Mouse (Mus musculus) urinary bladder, postnatal 4 days (tissue): ENCODE results near the gene Pax9.

Experiments used
- DNase-seq, 2 experiments: peaks; one replicate each; pipeline ENCODE4 v3.0.0; 2021 to 2022; ENCODE audit warnings: low spot score in 2 of 2

The Pax9 gene

DNA sequence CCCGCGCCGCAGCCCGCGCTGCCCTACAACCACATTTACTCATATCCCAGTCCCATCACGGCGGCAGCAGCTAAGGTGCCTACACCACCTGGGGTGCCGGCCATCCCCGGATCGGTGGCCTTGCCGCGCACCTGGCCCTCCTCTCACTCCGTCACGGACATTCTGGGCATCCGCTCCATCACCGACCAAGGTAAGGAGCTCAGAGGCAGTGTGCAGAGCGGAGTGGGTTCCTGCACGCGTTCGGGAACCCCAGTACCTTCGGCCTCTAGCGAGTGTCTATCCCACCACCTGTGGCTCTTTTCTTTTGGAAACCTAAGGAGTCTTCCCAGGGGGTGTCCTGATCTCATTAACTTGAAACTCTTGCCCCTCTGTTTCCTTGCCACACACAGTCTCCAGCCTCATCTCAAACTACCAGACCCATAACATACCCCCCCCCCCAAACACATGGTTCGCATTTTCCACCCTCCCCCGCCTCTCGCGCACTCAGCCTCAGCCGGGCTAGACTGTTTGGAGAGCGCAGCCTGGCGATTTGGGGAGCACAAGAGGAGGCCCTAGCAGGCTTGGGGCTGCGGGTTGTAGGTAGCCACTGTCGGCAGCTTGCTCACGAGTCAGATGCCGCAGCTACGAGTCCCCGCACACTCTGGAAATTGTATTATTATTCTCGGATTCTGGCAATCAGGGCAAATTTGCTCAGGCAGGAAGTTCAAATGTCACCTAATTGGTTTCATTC is 5.6 kb downstream of the Pax9 start:
- no peak for DNase-seq

DNA sequence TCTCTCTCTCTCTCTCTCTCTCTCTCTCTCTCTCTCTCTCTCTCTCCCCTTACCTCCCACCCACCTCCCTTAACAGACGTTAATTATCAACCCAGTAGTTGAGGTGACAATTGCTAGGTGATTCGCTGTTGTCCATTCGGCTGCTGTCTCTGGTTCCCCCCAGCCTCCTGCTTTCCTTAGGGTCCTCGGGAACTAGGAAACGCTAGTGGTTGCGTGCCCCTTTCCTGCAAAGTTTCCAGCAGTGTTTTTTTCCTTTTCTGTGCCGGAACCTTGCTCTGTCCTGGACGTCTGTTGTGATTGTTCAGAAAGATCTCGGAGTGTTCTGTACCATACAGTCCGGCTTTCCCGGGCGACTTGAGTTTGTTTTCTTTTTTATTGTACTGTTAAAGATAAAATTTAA is 6.2 kb downstream of the Pax9 start:
- no peak for DNase-seq

DNA sequence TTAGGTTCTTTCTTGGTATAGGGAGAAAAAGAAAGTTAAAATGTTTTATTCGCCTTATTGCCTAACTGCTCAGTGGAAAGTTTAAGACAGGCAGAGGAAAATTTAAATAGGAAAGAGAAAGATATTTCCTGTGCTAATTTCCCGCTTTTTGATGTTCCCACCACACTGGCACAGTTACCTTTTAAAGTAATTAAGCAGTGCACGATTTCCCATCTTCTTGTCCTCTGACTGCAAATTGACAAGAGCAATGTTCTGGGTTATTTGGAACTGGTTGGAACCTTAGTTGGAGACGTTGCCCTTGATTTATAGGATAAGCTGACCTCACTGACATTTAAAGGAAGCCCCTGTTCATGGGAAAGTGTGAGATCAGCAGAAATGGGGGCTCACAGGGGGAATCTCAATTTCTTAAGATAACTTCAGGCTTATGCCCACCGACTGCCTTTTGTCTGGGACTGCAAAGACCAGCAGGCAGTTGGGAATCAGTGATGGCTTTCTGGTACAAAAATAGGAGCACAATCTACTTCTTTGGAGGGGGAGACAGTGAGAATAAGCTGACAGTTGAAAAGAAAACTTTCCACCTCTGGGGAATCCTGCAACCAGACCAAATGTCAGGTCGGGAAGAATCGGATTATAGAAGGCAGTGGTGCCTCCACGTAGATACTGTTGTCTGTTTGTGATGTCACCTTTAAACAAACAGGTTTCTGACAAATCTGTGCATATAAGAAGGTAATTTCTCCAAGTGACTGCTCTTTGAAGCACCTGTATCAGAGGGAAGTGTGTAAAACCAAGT is 6.8 kb downstream of the Pax9 start:
- no peak for DNase-seq

DNA sequence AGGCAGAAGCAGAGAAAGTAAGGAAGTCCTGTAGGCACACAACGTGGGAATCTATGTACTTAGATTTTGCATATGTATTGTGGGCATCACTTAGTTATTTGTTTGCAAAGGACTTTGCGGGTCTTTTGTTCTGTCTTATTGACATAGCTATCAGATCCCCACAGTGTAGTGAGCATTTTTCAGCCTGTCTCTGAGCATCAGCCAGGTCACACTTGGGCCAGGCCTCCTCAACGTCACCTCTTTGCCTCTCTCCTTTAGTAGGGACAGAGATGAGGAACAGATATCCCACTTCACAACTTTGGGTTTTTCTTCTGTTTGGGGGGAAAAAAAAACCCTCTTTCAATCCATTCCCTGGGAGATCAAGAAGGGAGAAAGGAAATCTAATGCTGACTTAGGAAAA is 7.8 kb downstream of the Pax9 start:
- no peak for DNase-seq

DNA sequence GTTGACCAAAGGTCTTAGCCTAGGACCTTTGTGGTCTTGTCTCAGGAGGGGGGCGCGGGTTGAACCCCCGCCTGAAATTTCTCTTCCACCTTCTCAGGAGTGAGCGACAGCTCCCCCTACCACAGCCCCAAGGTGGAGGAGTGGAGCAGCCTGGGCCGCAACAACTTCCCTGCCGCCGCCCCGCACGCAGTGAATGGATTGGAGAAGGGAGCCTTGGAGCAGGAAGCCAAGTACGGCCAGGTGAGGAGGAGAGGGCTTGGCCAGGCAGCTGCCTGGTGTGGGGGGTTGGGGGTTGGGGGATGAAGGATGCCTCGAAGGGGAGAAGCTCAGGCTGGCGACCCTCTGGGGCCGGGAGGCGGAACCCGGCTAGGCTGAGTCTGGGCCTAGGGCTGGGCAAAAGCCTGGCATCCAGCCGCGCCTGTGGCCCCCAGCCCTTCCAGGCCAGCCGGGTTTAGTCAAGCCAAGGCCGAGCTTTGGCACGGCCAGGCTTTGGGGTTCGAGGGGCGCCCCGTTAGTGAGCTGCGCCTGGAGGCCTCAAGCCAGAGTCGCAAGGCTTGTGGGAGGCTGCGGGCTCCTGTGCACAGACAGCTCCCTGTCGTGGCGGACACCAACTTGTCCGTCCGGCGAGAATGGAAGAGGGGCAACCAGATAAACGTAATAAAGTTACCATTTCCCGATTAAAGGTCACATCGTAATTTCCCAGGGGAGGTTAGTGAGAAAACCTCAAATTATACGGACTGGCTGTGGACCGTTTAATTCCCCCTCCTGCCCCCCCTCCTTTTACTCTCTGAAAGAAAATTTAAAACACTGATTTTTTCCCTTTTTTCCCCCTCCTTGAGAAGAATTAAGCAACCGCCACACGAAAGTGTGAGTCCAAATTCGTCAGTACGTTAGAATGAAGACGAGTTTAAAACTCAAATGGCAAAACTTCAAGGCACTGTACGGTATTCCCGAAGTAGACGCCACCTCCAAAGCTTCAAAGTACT is 8.6 kb downstream of the Pax9 start:
- DNase-seq = no peak

DNA sequence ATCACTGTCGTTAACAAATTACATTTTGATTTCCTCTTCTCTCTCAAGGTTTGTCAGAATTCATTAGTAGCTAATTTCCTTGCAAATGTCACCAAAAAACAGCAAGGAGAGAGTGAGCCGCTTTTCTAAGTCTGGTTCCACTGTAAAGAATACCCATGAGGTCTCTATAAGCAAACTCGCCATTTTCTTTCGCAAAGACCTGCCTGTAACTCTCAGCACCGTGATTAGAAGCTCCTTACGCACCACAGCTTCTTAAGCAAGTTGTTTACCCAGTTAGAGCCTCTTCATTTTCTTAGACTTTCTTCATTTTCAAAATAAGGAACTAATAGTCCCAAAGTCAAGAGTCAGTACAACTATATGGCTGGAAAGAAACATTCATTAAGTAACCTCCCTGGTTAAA is 9.4 kb downstream of the Pax9 start:
- no peak for DNase-seq

DNA sequence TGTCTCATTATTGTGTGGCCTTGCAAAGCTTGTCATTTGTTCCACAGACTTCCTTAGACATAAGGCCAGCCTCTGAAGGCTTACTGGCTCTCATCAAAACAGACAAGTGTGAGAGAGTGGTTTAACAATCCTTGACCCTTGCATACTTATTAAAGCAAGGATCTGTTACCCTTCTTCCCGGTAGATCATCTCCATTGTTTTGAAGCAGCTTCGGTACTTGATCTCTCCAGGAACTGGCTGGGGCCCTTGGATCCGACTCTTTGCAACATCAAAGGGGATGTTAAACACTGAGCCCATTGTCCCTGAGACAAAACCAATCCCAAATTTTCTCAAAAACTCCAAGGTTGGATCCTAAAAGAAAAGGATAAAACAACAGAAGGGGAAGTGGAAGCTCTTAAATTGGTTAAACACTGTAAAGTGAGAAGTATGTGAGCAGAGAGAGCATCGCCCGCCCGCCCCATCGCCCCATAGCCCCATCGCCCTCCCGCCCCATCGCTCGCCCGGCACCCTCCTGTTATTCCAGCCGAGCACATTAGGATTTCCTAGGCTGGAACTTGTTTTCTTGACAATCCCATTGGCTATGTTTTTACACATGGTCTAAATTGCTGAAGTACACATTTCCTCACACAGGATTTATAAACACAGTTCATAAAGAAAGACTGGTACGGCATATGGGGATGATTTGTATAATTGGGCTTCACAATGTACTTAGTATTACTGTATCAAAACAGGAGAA is 26.6 kb downstream of the Pax9 start:
- DNase-seq = no peak

DNA sequence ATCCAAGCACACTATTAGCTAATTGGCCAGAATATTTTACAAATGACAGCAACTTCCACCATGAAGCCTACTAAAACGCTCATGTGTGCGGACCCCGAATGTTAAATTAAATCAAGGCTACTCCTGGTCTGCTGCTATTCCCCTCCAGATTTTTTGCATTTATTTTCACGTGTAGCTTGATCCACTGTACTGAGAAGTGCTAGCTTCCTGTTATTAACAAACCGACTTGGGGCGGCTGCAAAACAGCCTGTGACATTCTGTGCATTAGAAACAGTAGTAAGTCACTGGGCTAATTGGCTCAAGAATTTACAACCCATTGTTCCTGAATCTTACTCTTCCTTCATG is 27.1 kb downstream of the Pax9 start:
- DNase-seq = no peak

DNA sequence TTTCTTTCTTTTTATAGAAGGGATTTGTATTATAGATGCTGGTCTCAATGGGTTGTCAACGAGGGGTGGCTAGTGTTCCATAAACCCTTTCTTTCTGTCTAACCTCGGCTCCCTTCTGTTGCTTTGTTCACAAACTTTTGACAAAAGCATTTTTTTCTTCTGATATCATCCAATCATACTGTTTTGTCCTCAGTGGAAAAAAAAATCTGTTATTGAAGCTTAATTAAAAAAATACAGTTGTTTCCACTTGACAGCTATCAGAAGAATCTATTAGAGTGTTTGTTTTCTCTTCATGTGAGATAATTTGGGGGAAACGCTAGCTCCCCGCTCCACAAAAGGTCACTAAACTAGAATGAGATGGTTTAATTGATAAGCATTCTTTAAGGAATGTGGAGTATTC is 36.1 kb downstream of the Pax9 start:
- DNase-seq = no peak

DNA sequence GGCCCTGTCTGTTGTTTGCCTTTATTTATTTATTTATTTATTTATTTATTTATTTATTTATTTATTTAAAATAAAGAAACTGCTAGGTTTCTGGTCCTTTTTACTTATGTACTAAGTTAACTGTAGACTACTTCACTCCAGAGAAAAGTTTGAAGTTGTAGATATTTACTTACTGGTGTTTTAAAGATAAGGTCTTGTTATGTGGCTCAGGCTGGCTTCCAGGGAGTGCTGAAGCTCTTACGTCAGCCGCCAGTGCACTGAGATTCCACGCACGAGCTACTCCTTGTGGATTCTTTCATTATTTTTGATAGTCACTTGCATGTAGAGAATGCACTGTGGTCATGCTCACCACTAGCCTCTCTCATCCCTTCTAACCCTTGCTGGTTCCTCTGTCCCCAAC is 45.5 kb downstream of the Pax9 start:
- no peak for DNase-seq
